Mouse (Mus musculus) frontal cortex, postnatal 36 days (tissue): ENCODE measurements around the gene Rasgef1c.

Experiments used
- DNase-seq, 2 experiments: peaks; one replicate each; pipeline ENCODE4 v3.0.0; 2022; ENCODE audit warnings: low spot score in 2 of 2

Rasgef1c gene

DNA sequence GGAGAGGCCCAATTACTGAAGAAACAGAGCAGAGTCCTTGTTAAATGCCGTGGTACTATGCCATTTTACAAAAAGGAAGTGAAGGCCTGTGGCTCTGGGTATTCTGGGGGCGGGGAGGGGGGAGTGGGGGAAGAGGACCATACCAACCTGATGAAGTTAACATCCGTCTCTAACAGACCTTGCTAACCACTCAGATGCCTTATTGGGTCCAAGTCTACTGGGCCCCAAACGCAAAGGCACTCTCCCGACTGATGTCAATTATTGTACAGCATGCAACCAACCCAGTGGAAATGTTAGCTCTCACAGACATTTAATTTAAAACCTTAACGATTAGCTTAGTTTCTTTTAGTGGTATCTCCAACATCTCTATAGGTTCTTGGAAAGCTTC lies 122.8 kb downstream of the Rasgef1c start:
- no peak for DNase-seq

- DNase-seq, result peak; percentile 97 to 98
Observed at GRCm38 (mm10) chr11:50024833-50025720, 123.4 kb downstream of the Rasgef1c start, which contains the start of gene Rnf130. Gene Rnf130 (plus strand): TSS chr11:50025346.

DNA sequence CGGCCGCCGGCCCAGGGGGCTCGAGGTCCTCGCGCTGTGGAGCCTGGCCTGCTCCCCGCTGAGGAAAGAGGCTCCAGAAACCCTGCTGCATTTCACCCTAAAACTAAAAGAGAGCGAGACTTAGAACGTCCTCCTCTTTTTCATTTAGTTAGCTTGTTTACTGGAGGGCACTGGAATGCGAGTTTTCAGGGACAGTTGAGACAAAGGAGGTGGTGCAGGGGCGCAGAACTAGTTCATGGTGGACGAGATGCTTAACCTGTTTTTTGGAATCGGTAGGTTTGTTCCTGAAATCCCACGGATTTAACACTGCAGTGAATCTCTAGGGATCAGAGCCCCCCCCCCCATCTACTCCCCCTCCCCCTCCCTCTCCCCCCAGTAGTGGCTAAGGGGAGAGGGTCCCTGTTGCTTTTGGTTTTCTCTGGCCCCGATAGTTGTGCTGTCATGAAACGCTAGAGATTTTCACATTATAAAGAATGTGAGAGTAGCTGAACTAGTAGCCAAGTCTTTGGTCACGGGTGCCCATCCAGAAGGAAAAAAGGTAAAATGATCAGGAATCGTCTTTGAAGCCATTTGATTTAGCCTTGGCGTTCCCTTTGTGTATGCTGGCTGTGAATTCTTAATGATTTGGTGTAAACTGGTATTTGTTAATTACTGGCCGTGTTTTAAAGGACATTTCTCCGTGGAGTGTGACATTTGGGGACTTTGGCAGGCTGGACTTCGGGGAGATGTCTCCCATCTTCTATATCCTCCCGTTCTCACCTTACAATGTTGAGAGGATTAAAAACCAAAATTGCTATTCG lies 124.3 kb downstream of the Rasgef1c start:
- no peak for DNase-seq

DNA sequence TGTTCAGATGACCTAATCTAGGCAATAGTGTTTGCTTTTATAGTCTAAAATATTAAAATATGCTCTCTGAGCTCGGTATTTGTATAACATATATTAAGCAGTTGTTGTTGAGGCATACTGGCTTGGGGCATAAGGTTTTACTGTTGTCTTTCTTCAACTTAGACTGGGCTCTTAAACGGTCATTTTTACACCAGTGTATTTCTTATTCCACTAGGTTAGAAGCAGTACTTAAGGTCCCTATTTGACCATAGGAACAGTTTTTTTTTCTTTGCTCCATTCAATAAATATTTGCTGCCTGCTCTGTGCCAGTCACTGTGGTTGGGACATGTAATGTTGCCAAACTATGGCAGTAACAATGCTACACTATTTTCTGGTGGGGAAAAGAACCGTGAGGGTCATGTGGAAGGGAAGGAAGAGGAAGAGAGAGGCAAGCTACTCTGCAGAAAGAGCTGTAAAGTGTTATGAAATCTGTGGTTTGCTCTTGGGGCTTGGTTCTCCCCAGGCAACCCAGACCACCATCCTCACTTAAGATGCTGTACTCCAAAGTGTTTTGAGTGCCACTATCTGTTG lies 125.0 kb downstream of the Rasgef1c start:
- DNase-seq, result no peak

DNA sequence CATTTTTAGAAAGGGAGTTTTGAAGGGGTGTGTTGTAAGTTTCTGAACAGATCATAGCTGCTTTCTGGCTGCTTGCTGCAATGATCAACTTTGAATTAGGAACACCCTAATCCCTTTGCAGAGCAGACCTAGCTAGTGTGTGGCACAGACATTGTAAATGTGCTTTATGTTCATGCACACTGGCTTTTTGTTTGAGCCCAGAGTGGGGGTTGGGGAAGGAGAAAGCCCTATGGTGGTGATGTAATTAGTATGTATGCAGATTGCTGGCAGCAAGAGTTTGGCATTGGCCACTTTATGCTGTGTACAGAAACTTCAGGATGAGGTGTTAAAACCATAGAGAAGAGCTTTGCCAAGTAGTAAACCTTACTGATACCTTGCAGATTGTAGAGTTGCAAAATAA lies 126.8 kb downstream of the Rasgef1c start:
- no peak for DNase-seq
